Mouse (Mus musculus) liver, postnatal 0 days (tissue): ENCODE data around the gene Tmf1.

Experiments
- CTCF ChIP-seq: sonication (generic); IDR thresholded peaks from 2 replicates; pipeline ENCODE4 v1.5.1; 2016; ENCODE audit warnings: antibody characterized with exemption, low read depth
- EP300 ChIP-seq: IDR thresholded peaks from 2 replicates; pipeline ENCODE4 v1.6.1; 2016; ENCODE audit warnings: antibody characterized with exemption, low read depth, mild to moderate bottlenecking

DNA sequence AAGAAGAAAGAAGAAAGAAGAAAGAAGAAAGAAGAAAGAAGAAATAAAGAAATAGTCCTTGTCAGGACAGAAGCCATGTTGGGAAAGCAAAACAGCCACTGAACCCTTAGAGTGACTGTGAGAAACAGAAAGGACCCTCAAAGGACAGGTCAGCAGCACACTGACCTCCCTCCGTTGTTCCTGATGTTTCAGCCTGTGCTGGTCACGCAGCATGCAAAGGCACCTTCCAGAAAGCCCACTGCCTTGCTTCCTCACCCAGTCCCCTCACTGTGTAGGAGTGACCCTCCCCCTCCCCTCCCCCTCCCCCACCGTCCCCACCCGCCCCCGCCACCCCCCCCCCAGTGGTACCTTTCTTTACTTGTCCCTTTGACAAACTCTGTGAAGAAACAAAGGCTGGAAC is 41.8 kb upstream of the Tmf1 start:
- TF ChIP-seq CTCF (no peak), EP300 (no peak)
